Mouse (Mus musculus) ES-E14 (cell line): Measurements from ENCODE around the gene Cdhr2. TPM values are rescaled to one million over a fixed set of nuclear protein-coding genes. Genes with fewer than 3 reads are reported as not detected.

ENCODE experiments used
- DNase-seq: peaks from one replicate; pipeline ENCODE4 v3.0.0-alpha.2; 2013; ENCODE audit warnings: low read depth, low spot score
- H3K27ac ChIP-seq: 2 replicates; pipeline ENCODE4 v1.5.1; 2012; ENCODE audit warnings: low read depth, mild to moderate bottlenecking, low read length, moderate library complexity, mixed read lengths; ENCODE audit not compliant: poor library complexity, insufficient read depth, severe bottlenecking
- H3K36me3 ChIP-seq: 2 replicates; pipeline ENCODE4 v1.6.1; 2012; ENCODE audit warnings: mild to moderate bottlenecking, low read length, moderate library complexity, mixed read lengths; ENCODE audit not compliant: control insufficient read depth, poor library complexity, insufficient read depth, severe bottlenecking
- H3K4me1 ChIP-seq, 2 experiments: fragments of 150-350 bp in 1 of 2; sonication (generic) in 1 of 2; 2 replicates each; pipeline ENCODE4 v1.6.1; 2012; ENCODE audit warnings: low read length in 2 of 2, mild to moderate bottlenecking in 1 of 2, mixed read lengths in 1 of 2; ENCODE audit not compliant: control insufficient read depth in 2 of 2, insufficient read depth in 2 of 2, poor library complexity in 1 of 2
- H3K4me3 ChIP-seq, 2 experiments: fragments of 150-350 bp in 1 of 2; sonication (generic) in 1 of 2; 2 replicates each; pipeline ENCODE4 v1.5.1; 2012; ENCODE audit warnings: low read length in 2 of 2, low read depth in 1 of 2, mild to moderate bottlenecking in 1 of 2, mixed read lengths in 1 of 2; ENCODE audit not compliant: insufficient read depth in 1 of 2, poor library complexity in 1 of 2, severe bottlenecking in 1 of 2
- H3K9ac ChIP-seq: 2 replicates; pipeline ENCODE4 v1.6.1; 2012; ENCODE audit warnings: low read depth, mild to moderate bottlenecking, low read length, mixed read lengths; ENCODE audit not compliant: poor library complexity, insufficient read depth, severe bottlenecking
- H3K9me3 ChIP-seq: fragments of 150-350 bp; sonication (generic); 2 replicates; pipeline ENCODE4 v1.6.1; 2012; ENCODE audit warnings: low read depth, mild to moderate bottlenecking, low read length; ENCODE audit not compliant: control insufficient read depth, insufficient read depth
- CHD2 ChIP-seq: IDR thresholded peaks from 2 replicates; pipeline ENCODE4 v1.6.1; 2014; ENCODE audit warnings: mild to moderate bottlenecking, low read depth, low read length, inconsistent platforms
- HCFC1 ChIP-seq: IDR thresholded peaks from 2 replicates; pipeline ENCODE4 v1.6.1; 2012; ENCODE audit warnings: low read length, inconsistent platforms, borderline replicate concordance; ENCODE audit not compliant: insufficient read depth
- MAFK ChIP-seq: IDR thresholded peaks from 2 replicates; pipeline ENCODE4 v1.6.1; 2014; ENCODE audit warnings: mild to moderate bottlenecking, low read depth, low read length, inconsistent platforms; ENCODE audit not compliant: insufficient read depth
- ZC3H11A ChIP-seq: IDR thresholded peaks from 2 replicates; pipeline ENCODE4 v1.6.1; 2012; ENCODE audit warnings: low read depth, mild to moderate bottlenecking, inconsistent platforms, low read length, borderline replicate concordance
- ZNF384 ChIP-seq: IDR thresholded peaks from 2 replicates; pipeline ENCODE4 v1.6.1; 2012; ENCODE audit warnings: low read depth, low read length, inconsistent platforms
- in situ Hi-C, 2 experiments: fragments of 600-800 bp; cut with MboI; formaldehyde crosslinking; loops; one replicate each; pipeline ENCODE4 v1.15.1; 2025; ENCODE audit warnings: low sequenced_read_pairs in 2 of 2, inconsistent platforms in 1 of 2; ENCODE audit not compliant: unreplicated experiment in 2 of 2
- total RNA-seq: library from RNA; depleted of rRNA; stranded (reverse); fragments of 300-350 nt; gene quantifications from 2 replicates; pipeline ENCODE4 v1.2.3, GENCODE M21; 2012

Cdhr2 gene
- total RNA-seq, 1 experiment, result 0.31 TPM

DNA sequence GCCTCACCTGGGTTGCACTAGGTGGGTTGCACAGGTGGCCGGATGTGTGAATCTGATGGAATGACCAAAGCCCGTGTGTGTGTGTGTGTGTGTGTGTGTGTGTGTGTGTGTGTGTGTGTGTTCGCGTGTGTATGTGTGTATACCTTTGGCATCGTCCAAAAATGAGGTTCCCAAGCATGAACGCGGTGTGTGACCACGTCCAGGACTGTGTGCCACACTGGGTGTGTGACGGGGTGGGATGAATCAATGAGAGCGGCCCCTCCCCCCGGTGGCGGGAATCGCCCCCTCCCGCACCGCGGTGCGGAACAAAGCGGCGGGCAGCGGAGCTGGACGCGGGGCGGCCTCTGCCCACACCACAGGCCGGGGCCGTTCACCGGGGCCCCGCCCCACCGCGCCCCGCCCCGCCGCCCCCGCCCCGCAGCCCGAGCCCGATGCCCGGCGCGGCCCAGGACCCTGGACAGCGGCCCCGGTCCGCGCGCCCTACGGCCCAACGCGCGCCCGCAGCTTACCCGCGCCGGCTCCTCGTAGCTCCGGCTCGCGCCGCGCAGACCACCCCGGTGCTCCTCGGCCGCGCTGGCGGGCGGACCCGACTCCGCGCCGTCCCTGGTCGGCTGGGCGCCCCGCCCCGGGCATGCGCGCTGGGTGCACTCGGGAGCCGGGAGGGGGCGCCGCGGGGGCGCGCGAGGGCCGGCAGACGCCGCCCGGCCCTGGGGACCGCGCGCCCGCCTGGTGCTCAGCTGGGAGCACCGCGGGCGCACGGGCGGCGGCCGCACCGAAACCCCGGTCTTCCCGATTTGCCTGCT lies 48.0 kb downstream of the Cdhr2 start:
- no peaks in the 10 kb centered on the region for H3K9me3 ChIP-seq
- no peak overlapping the region for H3K27ac ChIP-seq
- peak overlapping the region; percentile 79 to 89 for H3K4me3 ChIP-seq
- peak overlapping the region; percentile 52 for H3K9ac ChIP-seq
- no peak for TF ChIP-seq MAFK
- no peak for TF ChIP-seq ZC3H11A
- no peak for TF ChIP-seq ZNF384
- TF ChIP-seq CHD2, result no peak
- TF ChIP-seq HCFC1, result no peak
- H3K4me1 ChIP-seq, result peaks cover 0 to 2% of the 10 kb centered on the region in 2 experiments; a peak in 1 of 4 replicates
- DNase-seq, result no peak
- in situ Hi-C loops, result no loop called here
- no peaks in the 10 kb centered on the region for H3K36me3 ChIP-seq

DNA sequence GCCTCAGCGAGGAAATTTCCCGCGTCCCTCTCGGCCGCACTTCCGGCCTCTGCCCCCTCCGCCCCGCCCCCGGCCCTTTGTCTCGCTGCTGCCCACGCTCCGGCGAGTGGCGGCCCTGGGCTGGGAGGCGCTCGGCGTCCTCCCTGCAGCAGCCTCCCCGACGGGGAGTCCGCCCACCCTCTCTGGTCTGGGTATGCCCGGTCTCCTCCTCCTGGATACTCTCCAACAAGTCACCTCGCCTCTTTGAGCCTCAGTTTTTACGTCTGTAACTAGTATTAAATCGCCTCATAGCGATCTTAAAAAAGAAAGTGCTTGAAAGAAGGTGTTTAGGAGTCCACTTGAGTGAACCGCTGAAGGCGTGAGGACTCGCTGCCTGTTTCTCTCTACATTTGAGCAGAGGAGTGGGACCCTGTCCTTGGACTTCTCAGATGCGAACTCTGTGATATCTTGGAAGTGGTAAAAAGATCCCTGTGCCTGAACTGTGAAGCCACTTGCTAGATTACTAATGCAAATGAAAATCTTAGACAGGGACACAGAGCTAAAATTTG lies 48.7 kb downstream of the Cdhr2 start, which contains the start of gene Gprin1:
Gene Gprin1, minus strand, starts transcription at position 11 of the 548 bp plus-strand sequence.
- DNase-seq, result no peak
- no peaks in the 10 kb centered on the region for H3K9me3 ChIP-seq

DNA sequence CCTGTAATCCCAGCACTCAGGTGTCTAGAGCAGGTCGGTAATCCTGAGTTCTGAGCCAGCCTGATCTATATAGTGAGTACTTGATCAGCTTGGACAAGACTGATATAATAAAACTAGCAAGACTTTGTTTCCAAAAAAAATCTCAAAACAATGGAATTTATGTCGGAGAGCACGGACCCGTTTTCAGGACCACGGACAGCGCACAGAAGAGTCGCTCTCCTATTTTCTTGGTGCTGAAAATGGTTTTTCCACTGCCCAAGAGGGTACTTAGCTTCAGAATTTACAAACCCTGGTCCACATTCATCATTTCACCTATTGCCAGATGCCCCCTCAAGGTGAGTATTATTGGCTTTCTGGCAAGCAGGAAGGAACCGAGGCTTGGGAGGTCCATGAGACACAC lies 49.4 kb downstream of the Cdhr2 start:
- no peak for DNase-seq
- no peaks in the 10 kb centered on the region for H3K36me3 ChIP-seq
- H3K4me1 ChIP-seq, result peaks cover 0 to 2% of the 10 kb centered on the region in 2 experiments; a peak in 1 of 4 replicates
- in situ Hi-C loops, result no loop called here
- no peak for TF ChIP-seq ZC3H11A
- no peak for TF ChIP-seq HCFC1
- no peak for TF ChIP-seq CHD2
- no peak for TF ChIP-seq MAFK
- TF ChIP-seq ZNF384, result no peak
- no peak overlapping the region for H3K27ac ChIP-seq
- H3K4me3 ChIP-seq, result no peak overlapping the region
- no peaks in the 10 kb centered on the region for H3K9me3 ChIP-seq
- H3K9ac ChIP-seq, result no peak overlapping the region

More for the DNA sequence above, 48.7 kb downstream of the Cdhr2 start, which contains the start of gene Gprin1:
- H3K36me3 ChIP-seq, result no peaks in the 10 kb centered on the region
- peaks cover 0 to 2% of the 10 kb centered on the region in 2 experiments; a peak in 1 of 4 replicates for H3K4me1 ChIP-seq
- TF ChIP-seq ZC3H11A (no peak), HCFC1 (no peak), ZNF384 (no peak), MAFK (no peak), CHD2 (no peak)
- H3K9ac ChIP-seq, result peak within 1 kb of the TSS; percentile 52
- H3K4me3 ChIP-seq, result peak within 1 kb of the TSS; percentile 79 to 89
- in situ Hi-C loops, result no loop called here
- no peak within 1 kb of the TSS for H3K27ac ChIP-seq

DNA sequence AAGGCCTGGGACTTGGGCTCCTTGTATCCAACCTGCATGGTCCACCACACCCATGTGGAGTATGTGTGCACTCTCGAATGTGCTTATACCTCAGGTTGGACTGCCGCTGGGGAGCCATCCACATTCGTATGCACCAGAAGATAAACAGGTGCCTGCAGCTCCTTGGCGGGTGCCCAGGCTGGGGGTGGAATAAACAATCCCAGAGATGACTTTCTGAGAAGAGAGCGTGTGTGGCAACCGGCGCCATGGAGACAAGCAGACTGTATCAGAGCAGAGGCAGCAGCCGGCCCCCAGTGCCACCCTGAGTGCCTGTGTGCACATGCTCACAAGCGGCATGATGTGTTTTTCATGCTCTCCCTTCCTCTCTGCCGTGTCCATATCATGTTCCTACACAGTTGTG lies 51.4 kb downstream of the Cdhr2 start:
- H3K9me3 ChIP-seq, result no peaks in the 10 kb centered on the region
- DNase-seq, result no peak
- no peak overlapping the region for H3K27ac ChIP-seq
- H3K4me1 ChIP-seq, result peaks cover 0 to 2% of the 10 kb centered on the region in 2 experiments; a peak in 1 of 4 replicates
- in situ Hi-C loops, result no loop called here
- H3K36me3 ChIP-seq, result no peaks in the 10 kb centered on the region
- no peak overlapping the region for H3K9ac ChIP-seq
- TF ChIP-seq ZC3H11A, result no peak
- TF ChIP-seq ZNF384, result no peak
- no peak for TF ChIP-seq MAFK
- TF ChIP-seq HCFC1, result no peak
- TF ChIP-seq CHD2, result no peak
- H3K4me3 ChIP-seq, result no peak overlapping the region
